Mouse (Mus musculus) c-Kit-negative CD71-positive TER-119-positive erythroid progenitor cells, embryonic 14.5 days (primary cell): ENCODE data around the gene Ttc27.

Experiments
- DNase-seq: peaks from one replicate; pipeline ENCODE4 v3.0.0-alpha.2; 2013; ENCODE audit warnings: low read depth, low spot score

Gene Ttc27

DNA sequence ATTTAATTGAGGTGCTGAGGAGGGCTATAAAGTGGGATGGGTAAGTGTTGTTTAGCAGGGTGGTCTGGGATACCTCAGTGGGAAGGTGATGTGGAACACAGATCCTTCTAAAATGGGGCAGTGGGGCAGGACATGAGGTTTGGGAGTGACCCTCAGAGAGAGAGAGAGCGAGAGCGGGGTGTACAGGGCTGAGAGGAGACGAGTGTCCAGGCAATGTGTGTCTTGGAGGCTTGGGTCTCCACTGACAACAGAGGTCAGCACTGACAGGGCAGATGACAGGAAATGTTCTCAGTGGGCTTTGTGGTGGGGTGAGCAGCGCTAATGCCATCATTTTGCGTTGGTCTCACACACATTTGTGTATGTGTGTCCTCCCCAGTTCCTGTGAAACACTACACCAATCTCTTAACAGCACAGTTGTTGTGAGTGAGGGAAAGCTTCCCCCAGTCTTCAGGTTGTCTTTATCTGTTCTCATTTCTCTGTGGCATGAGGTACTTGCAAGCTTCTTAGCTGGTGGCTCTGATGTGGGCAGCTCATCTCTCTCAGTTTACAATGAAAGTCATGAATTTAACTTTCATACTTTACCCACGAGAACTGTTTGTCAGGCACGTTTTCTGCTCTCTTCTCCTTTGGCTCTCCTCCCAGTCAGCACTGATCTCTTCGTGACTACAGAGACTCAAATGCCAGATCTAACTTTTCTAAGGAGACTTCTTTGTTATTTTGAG, 35.5 kb downstream of the Ttc27 start:
- DNase-seq, result no peak

DNA sequence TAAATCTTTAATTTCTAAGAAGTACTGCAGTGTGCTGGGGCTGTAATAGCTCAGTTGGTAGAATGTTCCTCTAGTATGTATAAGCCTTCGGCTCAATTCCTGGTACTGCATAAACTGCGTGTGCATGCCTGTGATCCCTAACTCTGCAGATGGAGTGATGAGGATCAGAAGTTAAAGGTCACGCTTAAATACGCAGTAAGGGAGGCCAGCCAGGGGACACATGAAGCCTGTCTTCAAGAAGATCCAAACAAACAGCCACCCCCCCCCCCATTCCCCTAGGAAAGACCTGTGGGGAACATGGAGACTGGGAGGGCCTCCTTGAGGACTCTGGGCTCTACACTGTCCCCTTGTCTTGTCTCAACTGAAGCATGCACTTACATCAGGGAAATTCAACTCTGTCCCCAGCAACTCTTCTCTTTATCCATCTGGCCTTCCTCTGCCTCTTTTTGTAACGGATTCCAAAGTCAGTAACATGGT, 36.1 kb downstream of the Ttc27 start:
- no peak for DNase-seq

DNA sequence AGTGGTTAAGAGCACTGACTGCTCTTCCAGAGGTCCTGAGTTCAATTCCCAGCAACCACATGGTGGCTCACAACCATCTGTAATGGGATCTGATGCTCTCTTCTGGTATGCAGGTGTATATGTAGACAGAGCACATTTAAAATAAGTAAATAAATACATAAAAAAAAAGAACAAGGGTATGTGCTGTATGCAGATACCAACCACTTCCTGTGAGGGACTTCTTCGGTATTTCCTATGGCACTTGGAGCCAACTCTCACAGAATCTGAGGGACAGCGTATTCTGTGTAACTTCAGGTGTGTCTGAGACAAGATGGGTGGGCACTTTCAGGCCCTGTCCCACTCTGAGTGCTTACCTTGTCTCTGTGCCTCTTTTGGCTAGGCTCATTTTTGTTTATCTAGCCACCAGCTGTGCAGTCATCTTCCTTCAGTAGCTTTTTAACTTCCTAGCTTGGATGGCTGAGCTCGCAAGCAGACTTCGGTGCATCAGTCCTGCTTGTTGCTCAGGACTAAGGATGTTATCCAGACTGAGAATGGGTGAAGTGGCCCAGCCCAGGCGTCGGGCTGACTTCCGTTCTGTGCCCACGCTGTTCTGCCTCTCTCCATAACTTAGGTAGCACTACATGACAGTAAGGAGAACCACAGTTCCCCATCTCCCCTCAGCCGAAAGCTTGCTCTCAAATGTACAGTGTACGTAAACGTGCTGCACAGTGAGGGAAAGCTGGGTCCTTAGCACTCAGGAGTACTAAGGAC, 37.0 kb downstream of the Ttc27 start:
- DNase-seq, result no peak

DNA sequence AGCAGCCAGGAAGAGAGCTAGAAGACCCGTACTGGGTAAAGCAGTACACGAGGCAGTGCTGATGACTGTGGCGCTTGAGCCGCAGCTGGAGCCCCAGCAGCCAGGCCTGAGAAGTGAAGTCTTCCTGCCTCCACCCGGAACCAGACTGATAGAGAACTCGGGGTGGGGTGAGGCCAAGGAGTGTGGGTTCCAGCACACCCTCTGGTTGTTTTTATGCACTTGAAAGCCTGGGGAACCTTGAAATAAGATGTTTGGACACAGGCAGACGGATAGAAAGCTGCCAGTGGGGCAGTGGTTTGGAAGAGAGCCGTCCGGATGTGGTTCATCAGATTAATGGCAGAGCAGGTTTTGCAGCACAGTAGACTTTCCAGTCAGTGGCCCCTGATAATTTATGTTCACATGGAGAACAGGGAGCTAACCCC, 51.9 kb downstream of the Ttc27 start:
- DNase-seq, result no peak

DNA sequence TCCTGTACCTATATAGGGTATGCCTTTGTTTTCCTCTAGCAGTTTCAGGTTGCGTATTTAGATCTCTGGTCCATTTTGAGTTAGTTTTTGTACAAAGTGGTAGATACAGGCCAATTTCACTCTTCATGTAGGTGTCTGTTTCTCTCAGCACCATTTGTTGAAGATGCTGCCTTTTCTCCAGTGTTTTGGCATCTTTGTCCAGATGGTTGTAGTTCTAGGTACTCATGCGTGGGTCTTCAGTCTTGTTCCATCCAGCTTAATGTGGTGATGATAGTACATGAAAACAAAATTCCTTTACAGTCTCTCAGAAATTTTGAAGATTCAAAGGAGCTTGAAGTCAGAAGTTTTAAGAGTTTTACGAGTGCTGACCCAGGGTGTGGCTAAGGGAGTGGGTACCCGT, 54.8 kb downstream of the Ttc27 start:
- no peak for DNase-seq

DNA sequence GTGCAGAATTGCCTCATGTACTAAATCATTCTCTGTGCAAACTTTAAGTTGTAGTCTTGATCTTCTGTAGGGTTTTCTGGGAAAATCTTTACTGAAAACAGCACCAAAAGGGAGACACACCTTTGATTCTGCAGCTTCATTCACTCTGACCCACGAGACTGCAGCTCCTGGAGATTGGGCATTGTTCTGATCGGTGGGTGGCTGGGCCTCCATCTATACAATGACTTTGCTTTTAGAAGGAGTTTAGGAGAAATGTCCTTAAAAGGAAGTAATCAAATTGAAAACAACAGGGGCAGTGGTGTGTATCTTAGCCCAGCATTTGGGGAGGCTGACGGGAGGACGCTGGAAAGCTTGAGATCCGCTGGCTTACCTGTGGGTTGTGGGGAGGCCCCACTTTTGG, 56.0 kb downstream of the Ttc27 start:
- no peak for DNase-seq

DNA sequence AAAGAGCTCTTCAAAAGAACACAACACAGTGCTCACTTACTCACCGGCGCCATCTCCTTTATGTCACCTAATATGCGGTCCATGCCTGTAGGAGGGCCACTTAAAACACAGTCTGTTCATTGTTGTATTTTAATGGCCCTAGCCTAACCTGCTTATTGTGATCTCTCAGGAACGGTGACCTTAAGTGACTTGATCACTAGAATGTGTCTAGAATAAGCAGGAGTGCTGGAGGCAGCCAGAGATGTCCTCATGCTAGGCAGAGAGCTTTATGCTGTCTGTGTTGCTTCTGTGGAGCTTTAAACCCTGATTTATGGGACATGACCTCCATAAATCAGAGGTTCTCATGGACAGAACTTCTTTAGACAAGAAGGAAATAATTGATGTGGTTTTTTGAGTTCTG, 62.6 kb downstream of the Ttc27 start:
- DNase-seq, result no peak

DNA sequence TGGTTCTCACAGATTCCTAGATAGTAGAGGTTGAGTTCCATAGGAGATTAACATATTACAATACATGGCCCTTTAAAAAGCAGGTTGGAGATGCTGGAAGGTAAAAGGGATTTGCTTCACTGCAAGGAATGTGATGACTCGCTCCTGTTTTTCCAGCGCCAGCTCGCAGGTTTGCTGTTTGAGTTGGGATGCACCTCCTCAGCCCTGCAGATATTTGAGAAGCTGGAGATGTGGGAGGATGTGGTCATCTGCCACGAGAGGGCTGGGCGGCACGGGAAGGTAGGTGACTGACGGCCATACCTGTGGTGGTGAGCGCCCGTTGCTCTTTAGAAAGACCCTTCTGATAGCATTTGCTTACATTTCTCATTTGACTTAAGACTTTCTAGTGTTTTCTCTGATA, 63.1 kb downstream of the Ttc27 start:
- no peak for DNase-seq

DNA sequence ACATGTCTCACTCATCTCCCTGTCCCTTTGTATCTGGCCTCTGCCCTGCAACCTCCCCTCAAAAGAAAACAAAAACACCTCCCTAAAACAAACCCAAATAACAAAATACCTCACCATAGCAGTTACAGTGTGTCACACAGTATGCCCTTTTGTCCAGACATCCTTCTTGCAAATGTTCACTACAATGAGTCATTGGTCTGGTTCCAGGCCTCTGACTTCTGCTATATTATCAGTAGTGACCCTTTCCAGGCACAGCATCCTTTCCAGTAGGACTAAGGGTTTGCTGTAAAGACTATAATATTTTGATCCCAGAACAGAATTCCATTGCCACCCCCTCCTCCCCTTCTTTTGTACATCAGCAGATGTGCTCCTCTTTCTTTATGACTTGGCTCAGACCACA, 64.4 kb downstream of the Ttc27 start:
- no peak for DNase-seq

DNA sequence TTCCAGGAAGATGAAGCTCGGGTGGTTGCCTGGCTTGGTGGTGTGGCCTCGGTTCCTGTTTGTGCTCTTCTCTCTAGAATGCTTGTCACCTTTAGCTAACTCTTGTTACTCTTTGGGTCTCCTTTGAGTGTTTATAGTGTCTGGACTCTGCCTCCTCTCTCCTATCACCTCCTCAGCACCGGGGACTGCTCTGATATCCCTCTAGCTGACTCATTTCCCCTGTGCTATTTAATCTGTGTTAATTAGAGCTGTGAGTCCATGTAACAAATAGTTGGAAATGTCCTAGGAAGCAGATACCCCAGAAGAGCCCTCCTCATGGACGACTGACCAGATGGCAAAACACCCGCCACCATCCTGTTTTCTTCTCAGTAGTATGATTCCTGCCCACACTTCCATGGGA, 68.1 kb downstream of the Ttc27 start:
- DNase-seq, result no peak

DNA sequence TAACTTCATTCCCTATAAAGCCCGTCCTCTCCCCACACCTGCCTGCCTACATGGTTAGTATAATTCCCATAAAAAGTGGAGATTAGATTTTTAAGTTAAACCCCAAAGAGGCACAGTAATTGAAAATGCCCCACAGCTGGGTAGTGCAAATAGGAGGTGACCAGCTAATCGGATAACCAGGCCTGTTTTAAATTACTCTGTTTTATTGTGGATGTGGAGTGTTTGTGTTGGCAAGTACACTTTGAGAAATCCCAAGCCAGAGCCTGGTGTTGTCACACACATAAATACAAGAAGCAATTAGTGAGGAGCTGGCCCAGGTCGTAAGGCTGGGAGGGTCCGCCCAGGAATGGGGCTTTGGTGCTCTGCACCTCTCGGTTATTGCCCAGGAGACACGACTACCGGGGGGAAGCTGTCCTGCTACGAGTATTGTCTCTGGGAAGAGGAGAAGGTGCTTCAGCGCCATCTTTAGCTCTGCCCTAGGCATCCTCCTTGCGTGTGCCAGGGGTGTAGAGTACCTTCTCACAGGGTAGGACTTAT, 68.7 kb downstream of the Ttc27 start:
- no peak for DNase-seq

DNA sequence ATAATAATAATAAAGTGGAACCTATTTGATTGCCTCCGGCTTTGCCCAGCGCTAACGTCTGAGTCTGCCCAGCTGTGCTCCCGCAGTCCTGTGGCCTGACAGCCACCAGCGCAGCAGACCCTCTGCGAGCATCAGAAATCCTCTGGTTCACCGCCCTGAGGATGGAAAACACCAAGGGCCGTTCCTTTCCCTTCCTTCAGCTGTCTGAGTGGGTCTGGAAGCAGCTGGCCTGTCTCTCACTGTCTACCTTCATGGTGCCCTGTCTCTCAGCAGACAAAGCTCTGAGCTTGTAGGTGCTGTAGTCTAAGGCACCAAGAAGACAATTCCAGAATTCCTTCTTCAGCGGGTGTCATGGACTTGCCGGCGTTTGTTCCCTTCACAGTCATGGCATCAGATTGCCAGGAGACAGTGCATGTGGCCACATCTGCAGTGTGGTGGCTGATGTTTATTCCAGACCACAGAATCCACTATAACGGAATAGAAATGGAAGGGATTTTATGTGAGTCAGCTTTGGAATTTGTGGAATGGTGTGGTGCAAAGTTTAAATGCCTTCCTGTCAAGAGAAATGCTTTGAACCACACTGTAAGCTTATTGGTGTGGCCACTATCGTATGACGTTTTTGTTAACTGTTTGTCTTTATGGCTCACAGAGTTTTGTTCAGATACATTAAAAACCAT, 78.6 kb downstream of the Ttc27 start:
- DNase-seq, result no peak

DNA sequence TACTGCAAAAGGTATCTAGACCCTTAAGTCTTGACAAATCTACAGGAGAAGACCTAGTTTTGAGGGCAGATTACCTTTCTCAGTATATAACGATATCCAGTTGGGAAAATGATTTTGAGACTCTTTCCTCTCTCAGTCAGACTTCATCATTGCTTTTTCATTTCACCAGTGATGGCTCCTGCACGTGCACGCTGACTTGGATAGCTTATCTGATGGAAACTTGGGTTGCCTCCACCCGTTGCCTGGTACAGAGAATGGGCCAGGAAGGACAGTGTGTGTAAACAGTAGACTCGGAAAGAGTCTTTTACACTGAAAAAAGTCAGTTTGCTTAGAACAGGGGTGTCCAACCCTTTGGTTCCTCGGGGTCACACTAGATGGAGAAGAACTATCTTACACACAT, 82.3 kb downstream of the Ttc27 start:
- no peak for DNase-seq

DNA sequence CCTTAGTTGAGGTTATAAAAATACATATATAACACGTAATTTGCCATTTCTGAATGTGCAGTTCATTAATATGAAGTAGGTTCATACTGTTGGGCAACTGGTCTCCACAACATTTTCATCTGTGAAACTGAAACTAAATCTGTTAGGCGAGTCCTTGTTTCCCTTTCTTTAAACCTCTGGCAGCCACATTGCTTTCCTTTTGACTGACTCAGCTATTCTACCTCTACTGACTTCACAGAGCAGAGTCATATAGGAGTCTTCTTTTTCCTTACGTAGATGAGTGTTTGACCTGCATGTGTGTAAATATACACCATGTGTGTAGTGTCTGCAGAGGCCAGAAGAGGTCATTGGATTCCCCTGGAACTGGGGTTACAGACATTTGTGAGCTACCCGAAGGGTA, 85.2 kb downstream of the Ttc27 start:
- DNase-seq, result no peak

DNA sequence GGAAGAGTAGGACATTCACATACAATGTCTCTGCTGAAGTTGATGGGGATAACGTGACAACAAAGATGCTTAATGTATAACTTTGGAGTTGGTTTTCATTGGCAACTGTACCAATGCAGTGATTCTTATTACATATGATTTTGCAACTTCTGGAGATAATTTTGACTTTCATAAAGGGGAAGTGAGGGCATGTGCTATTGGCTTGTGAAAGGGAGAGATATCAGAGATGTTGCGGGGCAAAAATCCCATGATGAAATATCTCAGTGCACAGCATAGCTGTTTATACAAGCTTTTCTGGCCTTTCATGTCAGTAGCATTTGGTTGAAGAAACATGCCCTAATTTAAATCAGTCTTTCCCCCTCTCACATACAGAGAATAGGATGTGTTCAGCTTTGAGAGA, 86.3 kb downstream of the Ttc27 start:
- no peak for DNase-seq

DNA sequence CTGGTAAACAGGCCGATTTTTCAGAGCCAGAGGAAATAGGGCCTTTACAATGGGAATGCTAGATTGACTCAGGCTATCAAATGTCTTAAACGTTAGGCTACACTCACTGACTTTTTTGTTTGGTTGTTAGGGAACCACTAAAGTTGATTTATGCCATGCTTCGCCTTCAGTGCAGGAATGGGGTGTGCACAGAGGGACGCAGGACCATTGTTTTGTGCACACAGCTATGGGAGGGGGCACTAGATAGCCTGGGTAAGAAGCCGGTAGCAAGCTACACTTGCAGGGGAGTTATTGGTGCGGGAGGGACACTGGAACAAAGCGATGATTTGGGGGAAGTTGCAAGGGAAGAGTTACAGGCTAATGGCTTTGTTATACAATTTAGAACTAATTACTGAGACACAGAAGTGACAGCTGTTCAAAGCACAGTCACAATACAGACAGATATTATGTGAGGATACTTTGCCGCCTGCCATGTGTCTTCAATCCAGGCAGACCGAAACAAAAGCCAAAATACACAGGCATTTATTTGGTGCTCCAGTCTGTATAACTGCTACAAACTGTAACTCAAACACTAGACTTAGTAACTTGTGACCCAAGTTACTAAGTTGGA, 86.9 kb downstream of the Ttc27 start:
- DNase-seq, result no peak

DNA sequence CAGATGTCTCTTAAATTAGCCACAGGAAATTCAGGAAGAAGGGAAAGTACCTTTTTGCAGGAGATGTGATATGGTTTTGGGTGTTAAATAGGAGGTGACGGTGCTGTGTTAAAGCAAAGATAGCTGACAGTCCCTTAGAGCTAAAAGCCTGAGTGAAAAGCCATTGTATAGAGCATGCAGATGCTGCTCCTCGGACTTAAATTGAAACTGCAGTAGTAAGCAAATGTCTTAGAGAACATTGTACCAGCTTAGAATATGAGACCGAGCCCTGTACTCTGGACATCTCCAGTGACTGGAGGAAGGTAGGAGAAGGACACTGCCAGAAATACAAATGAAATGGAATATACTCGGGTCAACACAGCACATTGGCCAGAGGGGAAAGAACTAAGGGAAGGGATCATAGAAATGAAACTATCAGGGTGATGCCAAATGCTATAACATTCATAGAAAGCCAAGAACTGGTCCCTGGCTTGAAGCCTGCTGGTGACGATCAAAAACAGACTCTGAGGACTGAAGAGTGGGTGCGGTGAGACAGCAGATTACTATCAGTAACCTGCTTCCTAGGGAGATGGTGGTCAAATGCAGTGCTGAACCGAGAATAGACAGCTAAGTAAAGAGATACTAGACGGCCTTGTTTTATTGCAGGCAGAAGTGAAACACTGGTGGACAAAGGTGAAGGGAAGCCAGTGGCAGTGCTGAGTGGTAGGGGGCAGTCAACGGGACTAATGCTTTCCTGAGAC, 90.1 kb downstream of the Ttc27 start:
- DNase-seq, result no peak

DNA sequence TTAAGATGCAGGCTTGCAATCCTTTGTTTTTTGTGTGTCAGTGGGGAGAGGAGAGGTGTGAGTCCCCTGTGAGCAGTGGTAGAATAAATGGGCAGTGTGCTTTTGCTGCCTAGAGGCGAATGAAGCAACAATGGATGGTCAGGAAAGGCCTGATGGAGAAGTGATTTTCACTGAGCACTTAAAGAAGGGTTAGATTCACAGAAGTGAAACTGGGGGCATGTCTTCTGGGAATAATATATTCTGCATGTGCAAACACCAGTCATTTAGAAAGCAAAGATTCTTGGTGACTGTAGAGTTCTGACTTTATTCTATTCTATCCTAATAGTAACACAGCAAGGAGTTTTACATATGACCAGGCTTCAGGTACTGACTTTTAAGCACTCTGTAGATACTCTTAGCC, 90.8 kb downstream of the Ttc27 start:
- DNase-seq, result no peak

DNA sequence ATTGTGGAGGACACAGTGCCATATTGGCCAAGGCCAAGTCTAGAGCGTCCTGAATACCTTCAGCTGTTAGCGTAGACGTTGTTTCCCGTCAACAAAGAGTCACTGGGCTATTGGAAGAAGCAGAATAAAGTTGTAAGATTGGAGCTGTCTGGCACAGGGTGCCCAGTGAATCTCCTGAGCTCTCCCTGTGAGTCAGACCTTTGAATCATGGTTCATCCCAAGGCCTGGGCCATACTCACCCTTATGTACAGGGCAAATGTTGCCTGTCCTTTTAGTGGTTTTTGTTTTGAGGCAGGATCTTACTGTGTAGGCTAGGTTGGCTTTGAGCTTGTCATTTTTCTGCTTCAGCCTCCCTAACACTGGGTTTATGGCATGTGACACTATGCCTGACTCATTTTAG, 91.4 kb downstream of the Ttc27 start:
- DNase-seq, result no peak

DNA sequence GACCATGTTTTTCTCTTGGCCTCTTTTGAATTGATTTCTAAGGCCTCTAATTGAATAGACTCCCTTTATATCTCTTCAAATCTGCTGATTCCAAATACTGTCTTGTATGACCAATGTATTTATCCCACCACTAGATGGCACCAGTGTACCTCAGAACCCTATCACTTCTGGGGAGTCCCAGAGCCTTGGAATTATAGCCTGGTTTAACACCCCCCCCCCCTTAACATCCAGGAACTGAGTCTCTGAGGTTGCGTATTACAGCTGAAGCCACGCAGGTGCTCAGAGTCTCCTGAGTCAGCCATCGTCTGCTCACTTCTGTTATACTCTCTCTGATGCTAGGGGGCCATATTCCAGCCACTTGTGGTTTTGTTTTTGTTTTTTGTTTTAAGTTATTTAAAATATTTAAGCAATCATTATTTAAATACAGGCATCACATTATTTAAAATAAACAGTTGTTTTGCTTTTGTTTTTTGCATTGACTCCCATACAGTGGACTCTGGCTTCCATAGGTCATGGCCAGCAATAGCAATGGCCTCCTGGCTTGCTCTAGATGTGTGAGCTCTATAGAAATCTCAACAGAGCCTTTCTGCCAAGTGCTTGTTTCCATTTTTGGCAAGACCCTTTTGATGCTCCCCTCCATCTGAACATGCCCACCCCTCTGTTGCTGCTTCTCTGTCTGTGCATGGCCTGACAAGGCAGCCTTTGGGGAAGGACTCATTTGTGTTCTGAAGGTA, 93.5 kb downstream of the Ttc27 start:
- DNase-seq, result peak; percentile 56

DNA sequence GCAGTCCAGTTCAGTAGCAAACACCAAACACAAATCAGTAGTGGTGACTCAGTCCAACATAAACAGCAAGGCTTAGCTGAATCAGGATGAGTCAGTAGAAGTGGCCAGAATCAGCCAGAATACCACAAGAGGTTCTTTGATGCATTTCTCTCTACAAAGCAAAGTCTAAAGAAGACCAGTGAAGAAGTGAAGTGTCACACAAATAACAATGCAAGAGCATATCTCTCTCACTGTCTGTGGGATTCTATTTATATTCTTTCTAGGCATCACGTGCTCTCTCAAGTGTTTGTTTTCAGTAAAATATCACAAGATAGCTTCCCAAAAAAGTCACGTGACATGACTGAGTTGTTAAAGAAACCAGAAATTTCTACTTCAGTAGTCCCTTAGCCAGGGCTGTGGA, 102.2 kb downstream of the Ttc27 start:
- no peak for DNase-seq
